ENCODE assay signal across 19 mouse cellular contexts in the genomic region with DNA sequence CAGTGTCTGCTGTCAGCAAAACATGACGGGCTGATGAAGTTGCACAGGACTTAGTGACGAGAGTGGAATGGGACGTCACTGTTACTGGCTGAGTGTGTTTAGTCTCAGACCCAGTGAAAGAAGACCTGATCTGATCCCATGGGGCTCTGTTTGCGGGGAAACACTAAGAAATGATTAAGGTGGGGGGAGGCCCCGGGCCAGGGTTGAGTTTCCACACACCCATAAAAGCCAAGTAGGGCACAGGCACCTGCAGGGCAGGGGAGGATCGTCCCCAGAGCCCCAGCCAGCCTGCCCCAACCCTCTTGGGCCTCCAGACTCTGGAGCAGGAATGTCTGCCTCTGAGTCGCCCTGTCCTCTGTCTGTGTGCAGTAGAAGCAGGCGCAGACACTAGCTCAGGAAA.
DNase-seq lines count a peak whose midpoint lies in the region; ATAC-seq and TF ChIP-seq lines count a peak whose summit lies in the region.
"Had no signal": no experiment of that assay in that cellular context is flagged by ENCODE, and none has a peak within 500 bp of the region (broad histone marks: within the 10 kb centered on the region; RNA-seq: fewer than 3 reads in every experiment).

No protein-coding gene starts in this region.

- no peak overlapping the region for H3K4me2 ChIP-seq in embryonic facial prominence, embryonic 13.5 days
- no peak overlapping the region for H3K4me2 ChIP-seq in heart, embryonic 14.5 days (ENCODE audit: low read length)
- no peak overlapping the region for H3K4me2 ChIP-seq in CH12.LX (ENCODE audit: insufficient read depth, low read depth, poor library complexity, severe bottlenecking)
- H3K4me2 ChIP-seq: midbrain, embryonic 13.5 days; neural tube, embryonic 15.5 days had no signal

- no peaks in the 10 kb centered on the region for H3K79me2 ChIP-seq in CH12.LX (replicated peaks; ENCODE audit: control insufficient read depth, extremely low read depth, insufficient read depth, poor library complexity, severe bottlenecking)

- in situ Hi-C loops in CH12.LX (cut with MboI; ENCODE audit: low pct_ligation_motif_present, low pct_unique_long_range_greater_than_20kb, low sequenced_read_pairs), result no loop called here

- DNase-seq in embryonic facial prominence, embryonic 10.5 days (ENCODE audit: low spot score), result no peak
- no peak for DNase-seq in heart, postnatal 36 days
- DNase-seq in CH12.LX (ENCODE audit: extremely low read depth) (peak; percentile 81), adipocyte (ENCODE audit: low spot score) (peak; percentile 80)
- no peak for DNase-seq in c-Kit-positive CD71-positive TER-119-positive erythroid progenitor cells, embryonic 14.5 days (ENCODE audit: low spot score)
- no peak for DNase-seq in natural killer cell, adult 2 months (ENCODE audit: low spot score in 2 of 2)
- DNase-seq: cerebellum, postnatal 14 days; kidney, adult 18-20 months; kidney, postnatal 10 days; left cerebral cortex, postnatal 4 days; lung, postnatal 36 days; thymus, postnatal 25 days had no signal

- no peak for TF ChIP-seq POLR2A in CH12.LX (IDR thresholded peaks at IDR 0.05; ENCODE audit: low read depth, low read length)

- 68% methylated on average over 8 of the region's 8 CpGs for WGBS in embryonic facial prominence, embryonic 13.5 days
- WGBS in embryonic facial prominence, embryonic 10.5 days, result 80% methylated on average over 8 of the region's 8 CpGs
- WGBS in heart, embryonic 14.5 days, result 49% methylated on average over 8 of the region's 8 CpGs

- no peak overlapping the region for H3K9ac ChIP-seq in embryonic facial prominence, embryonic 13.5 days
- no peak overlapping the region for H3K9ac ChIP-seq in heart, embryonic 14.5 days (ENCODE audit: low read length)
- no peak overlapping the region for H3K9ac ChIP-seq in CH12.LX (ENCODE audit: insufficient read depth, low read depth)
- H3K9ac ChIP-seq: midbrain, embryonic 13.5 days; neural tube, embryonic 15.5 days had no signal

- peak; percentile 41; the same call in 1 of the 2 replicates for TF ChIP-seq EP300 in CH12.LX (IDR thresholded peaks at IDR 0.05; ENCODE audit: low read length)

- H3K4me1 ChIP-seq in embryonic facial prominence, embryonic 13.5 days, result peaks cover 36% of the 10 kb centered on the region
- H3K4me1 ChIP-seq in embryonic facial prominence, embryonic 10.5 days, result peaks cover 33% of the 10 kb centered on the region
- H3K4me1 ChIP-seq in heart, embryonic 14.5 days (ENCODE audit: control insufficient read depth in 2 of 2, insufficient read depth in 2 of 2, low read length in 2 of 2), result peaks cover 10 to 44% of the 10 kb centered on the region in 2 experiments; a peak in 3 of 4 replicates
- H3K4me1 ChIP-seq in CH12.LX (ENCODE audit: control insufficient read depth in 1 of 2, insufficient read depth in 2 of 2), result peaks cover 14 to 68% of the 10 kb centered on the region in 2 experiments

- intact Hi-C loops in heart, postnatal 36 days (cut with DNase I), result no loop called here

- H3K27me3 ChIP-seq in embryonic facial prominence, embryonic 13.5 days, result no peaks in the 10 kb centered on the region
- no peaks in the 10 kb centered on the region for H3K27me3 ChIP-seq in embryonic facial prominence, embryonic 10.5 days (replicated peaks; ENCODE audit: low read depth, poor library complexity, severe bottlenecking)
- H3K27me3 ChIP-seq in heart, embryonic 14.5 days (ENCODE audit: control insufficient read depth, insufficient read depth, low read length), result no peaks in the 10 kb centered on the region
- peaks cover 4% of the 10 kb centered on the region for H3K27me3 ChIP-seq in CH12.LX (replicated peaks)
- H3K27me3 ChIP-seq: midbrain, embryonic 13.5 days; neural tube, embryonic 15.5 days had no signal

- no peaks in the 10 kb centered on the region for H3K9me3 ChIP-seq in embryonic facial prominence, embryonic 13.5 days
- H3K9me3 ChIP-seq in embryonic facial prominence, embryonic 10.5 days, result no peaks in the 10 kb centered on the region
- H3K9me3 ChIP-seq in heart, embryonic 14.5 days (ENCODE audit: control insufficient read depth, low read length), result no peaks in the 10 kb centered on the region
- no peaks in the 10 kb centered on the region for H3K9me3 ChIP-seq in CH12.LX (replicated peaks; ENCODE audit: low read length)
- H3K9me3 ChIP-seq: midbrain, embryonic 13.5 days; neural tube, embryonic 15.5 days had no signal

- H3K27ac ChIP-seq in embryonic facial prominence, embryonic 13.5 days, result 0 out of 2 replicates have a peak overlapping the region, but pooled peaks have one; percentile 33
- no peak overlapping the region for H3K27ac ChIP-seq in embryonic facial prominence, embryonic 10.5 days (replicated peaks)
- H3K27ac ChIP-seq in heart, embryonic 14.5 days (replicated peaks in 1 of 2; ENCODE audit: control insufficient read depth in 1 of 2, insufficient read depth in 1 of 2, low read depth in 2 of 2, low read length in 2 of 2), result peak overlapping the region; percentile 46 to 64; a peak in 2 of 4 replicates
- no peak overlapping the region for H3K27ac ChIP-seq in CH12.LX (ENCODE audit: insufficient read depth, low read depth)
- H3K27ac ChIP-seq: layer of hippocampus, adult 2 months; midbrain, embryonic 13.5 days; neural tube, embryonic 15.5 days had no signal

- dilution Hi-C loops in CH12.LX (cut with MboI; ENCODE audit: extremely low pct_ligation_motif_present, extremely low pct_unique_long_range_greater_than_20kb, low sequenced_read_pairs), result no loop called here

- no peak overlapping the region for H3K4me3 ChIP-seq in embryonic facial prominence, embryonic 13.5 days
- no peak overlapping the region for H3K4me3 ChIP-seq in embryonic facial prominence, embryonic 10.5 days
- H3K4me3 ChIP-seq in heart, embryonic 14.5 days (ENCODE audit: control insufficient read depth in 1 of 2, insufficient read depth in 1 of 2, low read depth in 1 of 2, low read length in 2 of 2), result no peak overlapping the region
- no peak overlapping the region for H3K4me3 ChIP-seq in CH12.LX (replicated peaks in 1 of 3; ENCODE audit: low read depth in 2 of 3, low read length in 2 of 3, poor library complexity in 1 of 3)
- H3K4me3 ChIP-seq: layer of hippocampus, adult 2 months; midbrain, embryonic 13.5 days; neural tube, embryonic 15.5 days had no signal

- TF ChIP-seq RAD21 in CH12.LX (IDR thresholded peaks at IDR 0.05; ENCODE audit: low read depth, low read length), result no peak

- TF ChIP-seq CTCF in CH12.LX (conservative IDR thresholded peaks at IDR 0.05 in 1 of 2, IDR thresholded peaks at IDR 0.05 in 1 of 2; ENCODE audit: low read depth in 2 of 2, low read length in 2 of 2), result no peak

- H3K36me3 ChIP-seq in embryonic facial prominence, embryonic 13.5 days, result peaks cover 13% of the 10 kb centered on the region
- peaks cover 7% of the 10 kb centered on the region for H3K36me3 ChIP-seq in embryonic facial prominence, embryonic 10.5 days (replicated peaks)
- peaks cover 12% of the 10 kb centered on the region for H3K36me3 ChIP-seq in heart, embryonic 14.5 days (ENCODE audit: control insufficient read depth, insufficient read depth, low read length)
- H3K36me3 ChIP-seq in CH12.LX (replicated peaks in 1 of 2; ENCODE audit: control insufficient read depth in 1 of 2, insufficient read depth in 1 of 2, low read length in 1 of 2), result peaks cover 0 to 16% of the 10 kb centered on the region in 2 experiments
- H3K36me3 ChIP-seq: midbrain, embryonic 13.5 days; neural tube, embryonic 15.5 days had no signal

- ATAC-seq in embryonic facial prominence, embryonic 13.5 days (ENCODE audit: insufficient number of reproducible peaks, insufficient read depth, low FRiP score, low TSS enrichment, low read depth), result no peak
- no peak for ATAC-seq in heart, embryonic 14.5 days (ENCODE audit: insufficient number of reproducible peaks, insufficient read depth, low FRiP score, low read depth)
- ATAC-seq: forebrain, embryonic 16.5 days; hindbrain, embryonic 16.5 days; midbrain, embryonic 13.5 days had no signal

TF ChIP-seq in CH12.LX, 34 proteins besides CTCF, POLR2A, EP300 and RAD21:
- TF ChIP-seq ZKSCAN1 (IDR thresholded peaks at IDR 0.05; ENCODE audit: borderline replicate concordance, low read depth, low read length) (no peak), USF2 (conservative IDR thresholded peaks at IDR 0.05; ENCODE audit: low read depth, low read length) (no peak), GABPA (IDR thresholded peaks at IDR 0.05; ENCODE audit: insufficient replicate concordance, low read depth, low read length) (no peak), MAX (IDR thresholded peaks at IDR 0.05; ENCODE audit: low read length) (no peak), MAZ (IDR thresholded peaks at IDR 0.05; ENCODE audit: low read depth, low read length) (no peak), POLR2AphosphoS2 (IDR thresholded peaks at IDR 0.05; ENCODE audit: low read depth, low read length) (no peak), MXI1 (IDR thresholded peaks at IDR 0.05; ENCODE audit: low read depth, low read length) (no peak), ETS1 (conservative IDR thresholded peaks at IDR 0.05; ENCODE audit: low read depth, low read length) (peak; percentile 54), MYC (IDR thresholded peaks at IDR 0.05; ENCODE audit: low read depth, low read length) (no peak), KAT2A (IDR thresholded peaks at IDR 0.05; ENCODE audit: insufficient replicate concordance, low read length) (no peak), BHLHE40 (IDR thresholded peaks at IDR 0.05; ENCODE audit: low read depth, low read length) (0 out of 2 replicates have a peak, but pooled peaks have one; percentile 21), TBP (conservative IDR thresholded peaks at IDR 0.05; ENCODE audit: low read depth, low read length) (no peak)

Comparison
In these comparisons a context has a peak if more than half of its experiments do, and no peak if none do; other contexts are left out.
1. H3K27ac ChIP-seq: peak in embryonic facial prominence, embryonic 13.5 days (single experiment) and heart, embryonic 14.5 days (2 of 2); none in embryonic facial prominence, embryonic 10.5 days (single experiment) and CH12.LX (single experiment).
2. DNase-seq: peak in CH12.LX (single experiment) and adipocyte (single experiment); none in embryonic facial prominence, embryonic 10.5 days (single experiment), heart, postnatal 36 days (0 of 2), c-Kit-positive CD71-positive TER-119-positive erythroid progenitor cells, embryonic 14.5 days (single experiment) and natural killer cell, adult 2 months (0 of 2).